Mouse (Mus musculus) neural tube, embryonic 15.5 days (tissue): ENCODE data around the gene Hnrnpa1. TPM values are rescaled to one million over a fixed set of nuclear protein-coding genes. Genes with fewer than 3 reads are reported as not detected.
"Not testable (repeated sequence)": the region's sequence is repeated elsewhere in the genome, so short reads cannot be mapped to it uniquely, and the experiment has no call there.

ENCODE experiments used
- ATAC-seq: fragments of 200-750 bp; cut with Nextera tagmentation; 2 replicates; pipeline ENCODE4 v1.8.0; 2017; ENCODE audit warnings: mild to moderate bottlenecking, moderate TSS enrichment, moderate library complexity; ENCODE audit not compliant: low FRiP score
- H3K27ac ChIP-seq: fragments of 300-500 bp; sonication (generic); replicated peaks from 2 replicates; pipeline ENCODE4 v1.5.1; 2015; ENCODE audit warnings: mild to moderate bottlenecking, inconsistent platforms
- H3K27me3 ChIP-seq: fragments of 300-500 bp; sonication (generic); replicated peaks from 2 replicates; pipeline ENCODE4 v1.6.1; 2015; ENCODE audit warnings: inconsistent platforms
- H3K36me3 ChIP-seq: fragments of 300-500 bp; sonication (generic); 2 replicates; pipeline ENCODE4 v1.6.1; 2015; ENCODE audit warnings: inconsistent platforms
- H3K4me1 ChIP-seq: fragments of 300-500 bp; sonication (generic); 2 replicates; pipeline ENCODE4 v1.6.1; 2015; ENCODE audit warnings: inconsistent platforms
- H3K4me2 ChIP-seq: fragments of 300-500 bp; sonication (generic); 2 replicates; pipeline ENCODE4 v1.6.1; 2015; ENCODE audit warnings: inconsistent platforms, mild to moderate bottlenecking, moderate library complexity
- H3K4me3 ChIP-seq: fragments of 300-500 bp; sonication (generic); replicated peaks from 2 replicates; pipeline ENCODE4 v1.5.1; 2015; ENCODE audit warnings: mild to moderate bottlenecking, inconsistent platforms
- H3K9ac ChIP-seq: fragments of 300-500 bp; sonication (generic); replicated peaks from 2 replicates; pipeline ENCODE4 v1.6.1; 2015; ENCODE audit warnings: mild to moderate bottlenecking, inconsistent platforms
- H3K9me3 ChIP-seq: fragments of 300-500 bp; sonication (generic); replicated peaks from 2 replicates; pipeline ENCODE4 v1.6.1; 2016; ENCODE audit warnings: inconsistent platforms
- WGBS: fragments of 180-500 bp; shearing (Covaris S2); methylation state at CpG from one replicate; pipeline ENCODE4 v1.1.7; 2015; ENCODE audit warnings: mixed read lengths; 5-methylcytosine and 5-hydroxymethylcytosine counted together
- polyA plus RNA-seq: library from polyadenylated mRNA; unstranded; fragments of >200 nt; fragmentation: Nextera tagmentation; extraction: Ambion mirVana; gene quantifications from 2 replicates; pipeline ENCODE4 v1.2.1, GENCODE M21; 2015

Gene Hnrnpa1
- polyA plus RNA-seq, 1 experiment from 2014 or later = 582 TPM

DNA sequence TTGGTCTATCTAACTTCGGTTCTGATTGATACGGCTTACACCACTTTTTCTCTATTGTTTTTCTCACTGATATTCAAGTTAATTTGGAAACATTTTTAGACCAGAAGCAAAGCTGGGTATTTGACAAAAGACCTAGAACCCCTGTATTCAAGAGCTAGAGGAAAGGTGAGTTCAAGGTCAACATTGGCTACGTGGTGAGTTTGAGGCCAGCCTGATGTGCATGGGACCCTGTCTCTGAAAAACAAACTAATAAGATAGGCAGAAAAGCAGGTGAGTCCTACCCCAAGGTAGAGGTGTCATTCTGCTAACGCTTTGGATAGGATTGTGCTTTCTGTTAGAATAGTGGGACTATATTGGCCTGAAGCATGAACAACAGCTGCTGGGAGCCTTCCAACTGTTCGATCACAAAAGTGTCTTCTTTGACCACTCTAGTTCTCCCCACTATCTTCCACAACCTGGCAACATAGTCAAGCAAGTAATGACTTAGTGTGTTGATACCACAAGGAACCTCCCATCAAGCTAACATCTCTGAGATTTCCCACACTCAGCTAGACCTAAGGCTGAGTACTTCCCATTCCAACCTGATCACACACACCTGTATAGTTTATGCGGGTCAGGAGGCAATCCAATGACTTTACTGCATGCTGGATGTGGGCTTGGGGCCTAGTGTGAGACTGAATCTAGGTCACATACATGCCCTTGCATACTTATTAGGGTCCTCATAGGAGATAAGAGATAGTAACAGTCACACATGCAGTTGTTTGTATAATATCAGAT, 16.2 kb downstream of the Hnrnpa1 start:
- H3K4me1 ChIP-seq = peaks cover 11% of the 10 kb centered on the region
- H3K27ac ChIP-seq = no peak overlapping the region
- no peaks in the 10 kb centered on the region for H3K9me3 ChIP-seq
- no peaks in the 10 kb centered on the region for H3K36me3 ChIP-seq
- no peaks in the 10 kb centered on the region; the same call in 1 of the 2 replicates for H3K27me3 ChIP-seq
- H3K9ac ChIP-seq = no peak overlapping the region
- no peak overlapping the region for H3K4me3 ChIP-seq
- H3K4me2 ChIP-seq = no peak overlapping the region
- 92% methylated on average over 6 of the region's 6 CpGs for WGBS
- no peak for ATAC-seq

DNA sequence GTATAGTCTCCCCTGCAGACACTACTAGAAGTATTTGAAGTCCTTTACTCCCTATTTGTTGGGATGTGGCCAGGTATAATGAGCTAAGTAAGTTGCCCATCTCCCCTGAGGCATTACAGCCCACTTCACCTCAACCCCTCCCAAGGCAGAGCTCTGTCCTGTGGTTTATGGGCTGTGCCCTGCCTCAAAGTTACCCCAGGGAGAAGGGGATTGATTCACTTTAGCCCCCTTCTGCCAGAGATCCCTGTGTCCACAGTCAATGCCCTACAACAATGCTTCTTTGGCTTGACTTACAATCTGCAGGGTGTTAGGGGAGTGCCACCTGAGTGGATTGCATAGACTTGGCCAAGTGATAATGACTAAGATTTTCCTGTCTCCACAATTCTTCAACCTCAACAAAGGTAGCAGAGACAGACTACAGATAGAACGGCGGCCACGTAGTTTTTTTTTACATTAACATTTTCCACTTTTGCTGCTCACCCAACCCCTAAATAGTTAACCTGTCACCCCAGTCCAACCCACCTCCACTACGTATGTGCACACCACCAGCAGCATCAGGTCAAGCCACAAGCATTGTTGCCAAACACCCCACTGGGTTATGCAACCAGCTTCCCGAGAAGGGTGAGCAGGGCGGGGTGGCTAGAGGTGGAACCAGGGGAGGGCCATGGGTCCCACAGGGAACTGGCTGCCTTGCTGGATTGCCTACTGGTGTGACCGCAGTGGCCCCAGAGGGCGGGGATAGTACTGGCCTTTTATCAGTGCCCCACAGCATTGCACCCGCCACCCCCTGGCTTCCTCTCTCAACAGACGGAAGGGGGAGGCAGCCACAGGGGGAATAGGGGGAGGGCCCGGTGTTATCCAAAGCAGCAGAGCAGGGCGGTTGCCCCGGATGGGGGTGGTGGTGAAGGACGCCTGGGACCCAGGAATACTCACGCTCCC, 17.8 kb downstream of the Hnrnpa1 start, which contains the start of gene Nfe2:
Gene Nfe2, minus strand, starts transcription at position 614 of the 939 bp plus-strand sequence.
- Histone ChIP-seq H3K9me3 (no peaks in the 10 kb centered on the region), H3K4me3 (0 out of 2 replicates have a peak within 1 kb of the TSS, but pooled peaks have one; percentile 0), H3K27me3 (no peaks in the 10 kb centered on the region; the same call in 1 of the 2 replicates), H3K4me1 (peaks cover 11% of the 10 kb centered on the region), H3K36me3 (no peaks in the 10 kb centered on the region), H3K4me2 (peak within 1 kb of the TSS; percentile 19), H3K27ac (no peak within 1 kb of the TSS), H3K9ac (no peak within 1 kb of the TSS)
- no peak for ATAC-seq
- 13% methylated on average over 15 of the region's 15 CpGs for WGBS

DNA sequence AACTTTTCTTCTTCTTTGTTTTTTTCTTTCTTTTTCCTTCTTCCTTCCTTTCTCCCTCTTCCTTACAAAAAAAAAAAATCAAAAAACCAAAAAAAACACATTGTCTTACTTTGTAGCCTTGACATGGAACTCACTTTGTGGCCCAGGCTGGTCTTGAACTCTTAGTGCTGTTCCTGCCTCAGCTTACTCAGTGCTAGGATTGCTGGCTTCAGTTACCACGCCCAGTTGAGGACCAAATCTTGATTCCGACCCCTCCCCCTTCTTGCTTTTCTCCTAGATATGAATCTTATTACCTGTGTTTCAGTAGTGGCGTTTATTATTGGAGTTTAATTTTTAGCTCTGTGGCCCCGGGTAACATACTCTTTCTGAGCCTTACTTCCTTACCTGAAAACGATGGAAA, 18.9 kb downstream of the Hnrnpa1 start:
- no peak for ATAC-seq
- Histone ChIP-seq H3K9me3 (no peaks in the 10 kb centered on the region), H3K27ac (no peak overlapping the region), H3K4me3 (no peak overlapping the region), H3K4me1 (peaks cover 11% of the 10 kb centered on the region), H3K27me3 (no peaks in the 10 kb centered on the region; the same call in 1 of the 2 replicates), H3K9ac (no peak overlapping the region), H3K4me2 (no peak overlapping the region), H3K36me3 (no peaks in the 10 kb centered on the region)
- WGBS = 91% methylated on average over 5 of the region's 5 CpGs

DNA sequence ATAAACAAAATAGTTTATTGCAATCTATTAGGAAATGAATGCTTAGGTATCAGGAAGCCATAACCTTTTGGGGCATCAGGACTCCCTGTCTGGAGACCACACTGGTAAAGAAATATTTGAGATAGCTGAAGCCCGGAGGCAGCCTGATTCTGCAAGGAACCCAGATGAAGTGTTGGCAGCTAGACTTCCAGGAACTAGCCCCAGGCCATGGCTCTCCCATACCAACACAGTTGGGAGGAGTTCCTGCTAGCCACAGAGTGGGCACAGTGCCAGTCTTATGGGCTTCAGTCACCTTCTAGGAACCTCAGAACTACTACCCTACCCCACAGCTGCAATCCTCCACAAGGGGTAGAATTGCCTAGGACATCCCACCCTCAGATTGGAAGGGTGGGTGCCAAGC, 19.8 kb downstream of the Hnrnpa1 start:
- no peaks in the 10 kb centered on the region for H3K36me3 ChIP-seq
- H3K4me2 ChIP-seq = no peak overlapping the region
- H3K9me3 ChIP-seq = no peaks in the 10 kb centered on the region
- H3K9ac ChIP-seq = no peak overlapping the region
- WGBS = 67% methylated on average over 1 of the region's 1 CpGs
- no peaks in the 10 kb centered on the region; the same call in 1 of the 2 replicates for H3K27me3 ChIP-seq
- ATAC-seq = no peak
- H3K27ac ChIP-seq = no peak overlapping the region
- H3K4me1 ChIP-seq = peaks cover 6% of the 10 kb centered on the region
- H3K4me3 ChIP-seq = no peak overlapping the region

DNA sequence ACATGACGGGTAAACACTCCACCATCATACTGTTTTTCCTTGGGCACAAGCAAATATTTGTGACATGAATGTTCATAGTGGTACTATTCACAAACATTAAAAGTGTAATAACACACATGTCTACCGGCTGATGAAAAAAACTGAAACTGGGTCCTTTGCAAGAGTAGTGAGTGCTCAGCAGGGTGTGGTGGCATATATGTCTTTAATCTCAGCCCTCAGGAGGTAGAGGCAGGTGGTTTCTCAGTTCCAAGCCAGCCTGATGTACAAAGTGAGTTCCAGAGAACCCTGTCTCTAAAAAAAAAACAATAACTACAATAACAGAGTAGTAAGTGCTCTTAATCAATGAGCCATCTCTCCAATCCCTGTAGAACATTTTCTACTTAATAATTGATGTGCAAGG, 24.6 kb downstream of the Hnrnpa1 start:
- H3K27ac ChIP-seq = no peak overlapping the region
- no peak overlapping the region for H3K4me2 ChIP-seq
- no peak overlapping the region for H3K9ac ChIP-seq
- H3K27me3 ChIP-seq = no peaks in the 10 kb centered on the region
- 91% methylated on average over 2 of the region's 2 CpGs for WGBS
- H3K9me3 ChIP-seq = no peaks in the 10 kb centered on the region
- no peak overlapping the region for H3K4me3 ChIP-seq
- ATAC-seq = no peak
- no peaks in the 10 kb centered on the region for H3K4me1 ChIP-seq
- H3K36me3 ChIP-seq = no peaks in the 10 kb centered on the region

DNA sequence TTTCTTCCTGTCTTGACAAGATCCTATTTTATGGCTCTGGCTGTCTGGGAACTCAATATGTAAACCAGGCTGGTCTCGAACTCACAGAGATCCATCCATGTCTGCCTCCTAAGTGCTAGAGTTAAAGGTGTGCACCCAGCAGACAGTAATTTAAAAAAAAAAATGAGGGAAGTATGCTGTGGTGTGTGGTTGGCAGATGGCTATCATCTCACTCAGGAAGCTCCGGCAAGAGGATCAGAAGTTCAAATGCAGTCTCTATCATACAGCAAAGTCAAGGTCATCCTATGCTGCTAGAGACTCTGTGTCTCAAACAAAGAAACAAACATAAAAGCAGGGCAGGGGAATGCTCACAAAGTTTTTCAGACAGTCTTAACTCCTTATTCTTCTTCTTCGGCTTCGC, 28.7 kb downstream of the Hnrnpa1 start:
- Histone ChIP-seq H3K4me1 (peaks cover 7% of the 10 kb centered on the region), H3K9me3 (no peaks in the 10 kb centered on the region), H3K4me2 (no peak overlapping the region), H3K27me3 (no peaks in the 10 kb centered on the region), H3K9ac (no peak overlapping the region), H3K27ac (no peak overlapping the region), H3K36me3 (no peaks in the 10 kb centered on the region), H3K4me3 (no peak overlapping the region)
- ATAC-seq = no peak
- 84% methylated on average over 4 of the region's 4 CpGs for WGBS

DNA sequence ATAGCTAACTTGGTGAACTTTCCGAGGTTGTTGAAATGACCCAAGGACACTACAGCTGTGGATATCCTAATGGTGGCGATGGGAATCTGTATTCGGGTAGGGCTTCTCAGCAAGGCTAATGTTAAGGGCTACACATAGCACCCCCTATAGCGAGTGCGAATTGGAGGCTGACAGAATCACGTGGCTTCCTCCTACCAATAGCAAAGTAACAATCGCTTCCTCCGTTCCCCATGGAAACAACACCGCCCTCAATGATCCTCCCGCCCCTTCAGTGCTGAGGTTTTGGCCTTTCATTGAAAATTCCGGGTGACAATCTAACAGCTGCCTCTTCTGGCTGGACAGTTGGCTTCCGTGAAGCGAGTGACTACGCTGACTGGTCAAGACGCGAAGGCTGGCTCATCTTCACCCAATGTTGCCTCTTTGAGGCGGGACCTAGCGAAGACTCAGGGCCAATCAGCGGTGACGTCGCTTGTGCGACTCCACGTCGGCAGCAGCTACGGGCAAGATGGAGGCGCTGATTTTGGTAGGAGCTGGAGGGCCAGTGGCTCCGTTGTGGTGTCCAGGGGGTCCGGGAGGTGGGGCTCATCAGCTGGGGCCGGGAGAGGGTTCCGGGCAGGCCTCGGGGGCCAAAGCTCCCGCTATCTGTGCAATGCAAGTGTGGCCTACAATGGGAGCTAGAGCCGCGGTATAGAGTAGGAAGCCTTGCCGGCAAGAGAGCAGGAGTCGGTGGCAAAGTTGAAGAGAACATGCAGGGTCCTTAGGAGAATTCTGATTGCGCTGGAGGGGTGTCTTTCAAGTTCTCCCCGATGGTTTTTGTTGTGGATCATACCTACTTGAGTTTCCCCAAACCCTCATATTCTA, 32.4 kb downstream of the Hnrnpa1 start, which contains the start of gene Copz1:
Gene Copz1, plus strand, starts transcription at position 296 of the 861 bp plus-strand sequence.
- Histone ChIP-seq H3K36me3 (no peaks in the 10 kb centered on the region), H3K27me3 (no peaks in the 10 kb centered on the region), H3K4me3 (peak within 1 kb of the TSS; percentile 96), H3K4me1 (peaks cover 25% of the 10 kb centered on the region), H3K4me2 (peak within 1 kb of the TSS; percentile 72), H3K27ac (peak within 1 kb of the TSS; percentile 81), H3K9ac (peak within 1 kb of the TSS; percentile 93), H3K9me3 (no peaks in the 10 kb centered on the region)
- WGBS = under 1% methylated on average over 38 of the region's 38 CpGs
- peak; percentile 99 for ATAC-seq

DNA sequence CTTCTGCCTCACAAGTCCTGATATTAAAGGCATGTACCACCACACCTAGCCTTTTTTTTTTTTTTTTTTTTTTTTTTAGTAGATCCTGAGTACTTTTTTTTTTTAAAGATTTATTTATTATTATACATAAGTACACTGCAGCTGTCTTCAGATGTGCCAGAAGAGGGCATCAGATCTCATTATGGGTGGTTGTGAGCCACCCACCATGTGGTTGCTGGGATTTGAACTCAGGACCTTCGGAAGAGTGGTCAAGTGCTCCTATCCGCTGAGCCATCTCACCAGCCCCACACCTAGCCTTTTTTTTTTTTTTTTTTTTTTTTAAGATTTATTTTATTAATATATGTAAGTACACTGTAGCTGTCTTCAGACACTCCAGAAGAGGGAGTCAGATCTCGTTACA, 35.7 kb downstream of the Hnrnpa1 start:
- WGBS = 89% methylated on average over 3 of the region's 3 CpGs
- H3K27me3 ChIP-seq, H3K9ac ChIP-seq, H3K9me3 ChIP-seq, H3K4me3 ChIP-seq, H3K27ac ChIP-seq, ATAC-seq, H3K36me3 ChIP-seq, H3K4me2 ChIP-seq: not testable (repeated sequence)
- peaks cover 38% of the 10 kb centered on the region for H3K4me1 ChIP-seq

DNA sequence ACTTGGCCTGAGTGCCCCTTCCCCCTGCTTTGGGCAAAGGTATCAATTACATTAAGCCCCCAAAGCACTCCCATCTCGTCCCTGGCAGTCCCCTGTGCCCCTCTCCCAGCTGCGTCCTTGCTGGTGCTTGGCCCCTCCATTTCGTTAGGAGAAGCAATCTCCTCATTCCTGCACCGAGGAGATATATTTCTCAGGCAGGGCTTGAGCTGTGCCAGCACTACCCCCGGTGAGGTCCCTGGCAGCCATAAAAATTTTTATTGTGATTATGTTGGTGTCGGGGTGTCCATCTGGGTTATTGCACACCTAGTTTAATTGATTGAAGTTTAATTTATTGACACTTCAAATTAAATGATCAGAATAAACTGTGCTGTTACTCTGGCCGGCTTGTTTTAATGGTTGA, 37.7 kb downstream of the Hnrnpa1 start:
- no peaks in the 10 kb centered on the region for H3K36me3 ChIP-seq
- H3K4me3 ChIP-seq = no peak overlapping the region
- 18% methylated on average over 7 of the region's 7 CpGs for WGBS
- H3K9ac ChIP-seq = no peak overlapping the region
- H3K27ac ChIP-seq = peak overlapping the region; percentile 71
- H3K9me3 ChIP-seq = no peaks in the 10 kb centered on the region
- H3K4me1 ChIP-seq = peaks cover 38% of the 10 kb centered on the region
- H3K4me2 ChIP-seq = peak overlapping the region; percentile 11; the same call in 1 of the 2 replicates
- peak; percentile 58 for ATAC-seq
- no peaks in the 10 kb centered on the region for H3K27me3 ChIP-seq

DNA sequence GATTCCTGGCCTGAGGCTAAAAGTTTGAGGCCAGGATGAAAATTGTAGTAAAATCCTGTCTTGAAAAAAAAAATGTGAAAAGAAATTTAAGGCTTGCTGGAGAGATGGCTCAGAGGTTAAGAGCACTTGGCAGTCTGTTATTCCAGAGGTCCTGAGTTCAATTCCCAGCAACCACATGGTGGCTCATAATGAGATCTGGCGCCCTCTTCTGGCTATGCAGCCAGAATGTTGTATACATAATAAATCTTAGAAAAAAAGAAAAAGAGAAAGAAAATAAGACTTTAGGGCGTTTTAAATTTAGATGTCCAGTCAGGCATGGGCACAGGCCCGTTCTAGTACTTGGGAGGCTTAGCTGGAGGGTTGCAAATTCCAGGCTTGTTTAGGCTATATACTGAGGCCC, 39.5 kb downstream of the Hnrnpa1 start:
- H3K4me2 ChIP-seq = no peak overlapping the region
- no peak overlapping the region for H3K9ac ChIP-seq
- no peak for ATAC-seq
- WGBS = 53% methylated on average over 3 of the region's 3 CpGs
- H3K4me3 ChIP-seq = no peak overlapping the region
- no peaks in the 10 kb centered on the region for H3K9me3 ChIP-seq
- no peaks in the 10 kb centered on the region for H3K36me3 ChIP-seq
- H3K4me1 ChIP-seq = peaks cover 23% of the 10 kb centered on the region
- H3K27me3 ChIP-seq = no peaks in the 10 kb centered on the region
- no peak overlapping the region for H3K27ac ChIP-seq
